13 mouse cellular contexts compared by ENCODE assay signal in genomic region chrX:168663982-168664689, GRCm38 (mm10). TPM values are rescaled to one million over a fixed set of nuclear protein-coding genes. Genes with fewer than 3 reads are reported as not detected.
A peak's percentile ranks its signal among the peaks of the same experiment; 100 is the strongest.
DNase-seq lines count a peak whose midpoint lies in the region; ATAC-seq and TF ChIP-seq lines count a peak whose summit lies in the region.
"Had no signal": no experiment of that assay in that cellular context is flagged by ENCODE, and none has a peak within 500 bp of the region (broad histone marks: within the 10 kb centered on the region; RNA-seq: fewer than 3 reads in every experiment).

No protein-coding gene starts in this region.

- H3K9me3 ChIP-seq in forebrain, postnatal 0 days (ENCODE audit: low read length), result no peaks in the 10 kb centered on the region
- no peaks in the 10 kb centered on the region for H3K9me3 ChIP-seq in forebrain, embryonic 12.5 days
- no peaks in the 10 kb centered on the region for H3K9me3 ChIP-seq in heart, embryonic 13.5 days
- H3K9me3 ChIP-seq in lung, embryonic 15.5 days, result no peaks in the 10 kb centered on the region
- H3K9me3 ChIP-seq in midbrain, embryonic 10.5 days (replicated peaks), result no peaks in the 10 kb centered on the region
- H3K9me3 ChIP-seq: limb, embryonic 12.5 days; neural tube, embryonic 13.5 days had no signal

- no peak overlapping the region for H3K27ac ChIP-seq in forebrain, postnatal 0 days (ENCODE audit: low read depth, low read length)
- H3K27ac ChIP-seq in forebrain, embryonic 12.5 days, result no peak overlapping the region
- peak overlapping the region; percentile 68 for H3K27ac ChIP-seq in heart, embryonic 13.5 days (replicated peaks)
- H3K27ac ChIP-seq in lung, embryonic 15.5 days, result peak overlapping the region; percentile 53
- no peak overlapping the region for H3K27ac ChIP-seq in midbrain, embryonic 10.5 days (replicated peaks)
- H3K27ac ChIP-seq: limb, embryonic 12.5 days; neural tube, embryonic 13.5 days had no signal

- peak; percentile 14; the same call in 1 of the 2 replicates for ATAC-seq in forebrain, postnatal 0 days
- no peak for ATAC-seq in forebrain, embryonic 12.5 days (ENCODE audit: low FRiP score)
- no peak for ATAC-seq in heart, embryonic 13.5 days (ENCODE audit: extremely low read depth, insufficient number of reproducible peaks, low FRiP score, low TSS enrichment)
- peak; percentile 95 for ATAC-seq in lung, embryonic 15.5 days (ENCODE audit: borderline replicate concordance, extremely low read depth, low FRiP score, low TSS enrichment)
- ATAC-seq: inflammation-experienced regulatory T-cells, adult 6 months had no signal

- H3K27me3 ChIP-seq in forebrain, postnatal 0 days (ENCODE audit: insufficient read depth, low read length), result no peaks in the 10 kb centered on the region
- 0 out of 2 replicates have a peak, but pooled peaks cover 4% of the 10 kb centered on the region for H3K27me3 ChIP-seq in forebrain, embryonic 12.5 days
- no peaks in the 10 kb centered on the region for H3K27me3 ChIP-seq in heart, embryonic 13.5 days (replicated peaks)
- H3K27me3 ChIP-seq in lung, embryonic 15.5 days, result peaks cover 2% of the 10 kb centered on the region; the same call in 1 of the 2 replicates
- peaks cover 56% of the 10 kb centered on the region for H3K27me3 ChIP-seq in midbrain, embryonic 10.5 days (ENCODE audit: low read depth, poor library complexity, severe bottlenecking)

- no peak overlapping the region for H3K9ac ChIP-seq in forebrain, postnatal 0 days
- no peak overlapping the region for H3K9ac ChIP-seq in forebrain, embryonic 12.5 days
- no peak overlapping the region for H3K9ac ChIP-seq in heart, embryonic 13.5 days
- H3K9ac ChIP-seq in lung, embryonic 15.5 days, result no peak overlapping the region
- H3K9ac ChIP-seq: limb, embryonic 12.5 days; neural tube, embryonic 13.5 days had no signal

- DNase-seq in forebrain, postnatal 0 days, result no peak
- peak; percentile 48 for DNase-seq in ES-CJ7 (ENCODE audit: low read depth, low spot score)
- no peak for DNase-seq in thymus, postnatal 36 days
- no peak for DNase-seq in midbrain, embryonic 10.5 days (ENCODE audit: low spot score)
- DNase-seq in thymus, postnatal 0 days (ENCODE audit: low spot score), result no peak
- DNase-seq: thymus, adult 2 months had no signal

- whole genome bisulfite sequencing in forebrain, postnatal 0 days, result 63% methylated on average over 12 of the region's 12 CpGs
- WGBS in forebrain, embryonic 12.5 days, result 82% methylated on average over 12 of the region's 12 CpGs
- 50% methylated on average over 12 of the region's 12 CpGs for WGBS in heart, embryonic 13.5 days
- 46% methylated on average over 12 of the region's 12 CpGs for WGBS in lung, embryonic 15.5 days
- WGBS in midbrain, embryonic 10.5 days, result 75% methylated on average over 12 of the region's 12 CpGs

- H3K4me1 ChIP-seq in forebrain, postnatal 0 days (ENCODE audit: insufficient read depth), result no peaks in the 10 kb centered on the region
- H3K4me1 ChIP-seq in forebrain, embryonic 12.5 days, result no peaks in the 10 kb centered on the region
- H3K4me1 ChIP-seq in heart, embryonic 13.5 days, result no peaks in the 10 kb centered on the region
- no peaks in the 10 kb centered on the region for H3K4me1 ChIP-seq in lung, embryonic 15.5 days
- no peaks in the 10 kb centered on the region for H3K4me1 ChIP-seq in midbrain, embryonic 10.5 days
- H3K4me1 ChIP-seq: limb, embryonic 12.5 days; neural tube, embryonic 13.5 days had no signal

- peaks cover 7% of the 10 kb centered on the region; the same call in 1 of the 2 replicates for H3K36me3 ChIP-seq in forebrain, postnatal 0 days (ENCODE audit: insufficient read depth)
- H3K36me3 ChIP-seq in forebrain, embryonic 12.5 days (replicated peaks), result 0 out of 2 replicates have a peak, but pooled peaks cover 4% of the 10 kb centered on the region
- H3K36me3 ChIP-seq in heart, embryonic 13.5 days, result peaks cover 28% of the 10 kb centered on the region
- H3K36me3 ChIP-seq in lung, embryonic 15.5 days, result peaks cover 9% of the 10 kb centered on the region
- peaks cover 44% of the 10 kb centered on the region for H3K36me3 ChIP-seq in midbrain, embryonic 10.5 days
- H3K36me3 ChIP-seq: neural tube, embryonic 13.5 days had no signal

- H3K4me2 ChIP-seq in forebrain, postnatal 0 days (ENCODE audit: low read depth), result no peak overlapping the region
- H3K4me2 ChIP-seq in forebrain, embryonic 12.5 days, result no peak overlapping the region
- peak overlapping the region; percentile 16; the same call in 1 of the 2 replicates for H3K4me2 ChIP-seq in heart, embryonic 13.5 days
- no peak overlapping the region for H3K4me2 ChIP-seq in lung, embryonic 15.5 days
- H3K4me2 ChIP-seq: limb, embryonic 12.5 days; midbrain, embryonic 11.5 days; neural tube, embryonic 13.5 days had no signal

- no peak overlapping the region for H3K4me3 ChIP-seq in forebrain, postnatal 0 days (ENCODE audit: low read depth, low read length)
- H3K4me3 ChIP-seq in forebrain, embryonic 12.5 days (replicated peaks), result no peak overlapping the region
- H3K4me3 ChIP-seq in heart, embryonic 13.5 days, result no peak overlapping the region
- no peak overlapping the region for H3K4me3 ChIP-seq in lung, embryonic 15.5 days
- no peak overlapping the region for H3K4me3 ChIP-seq in midbrain, embryonic 10.5 days
- H3K4me3 ChIP-seq: limb, embryonic 12.5 days; neural tube, embryonic 13.5 days had no signal

- TF ChIP-seq CTCF in forebrain, postnatal 0 days (IDR thresholded peaks at IDR 0.05; ENCODE audit: low read depth), result peak; percentile 16; the same call in 1 of the 2 replicates

RNA-seq across cellular contexts. Expression of gene Msl3, which starts 9.6 kb away (rescaled TPM):
- 24.0 and 27.3 TPM in 2 replicates for total RNA-seq in forebrain, postnatal 0 days (2014; rRNA removed)
- 14.0 and 14.2 TPM in 2 replicates for polyA plus RNA-seq in forebrain, postnatal 0 days (2015; fragmentation: Nextera tagmentation; extraction: Ambion mirVana)
- polyA plus RNA-seq in forebrain, embryonic 12.5 days (2016; fragmentation: Nextera tagmentation; extraction: Ambion mirVana), result 31.7 and 32.9 TPM in 2 replicates
- polyA plus RNA-seq in heart, embryonic 13.5 days (2015; fragmentation: Nextera tagmentation; extraction: Ambion mirVana), result 32.6 and 39.0 TPM in 2 replicates
- polyA plus RNA-seq in lung, embryonic 15.5 days (2015; fragmentation: Nextera tagmentation; extraction: Ambion mirVana), result 43.3 and 43.8 TPM in 2 replicates
- 28.6 and 28.8 TPM in 2 replicates for polyA plus RNA-seq in midbrain, embryonic 10.5 days (2016; fragmentation: Nextera tagmentation; extraction: Ambion mirVana)
- polyA plus RNA-seq in thymus, postnatal 0 days (2015; fragmentation: Nextera tagmentation; extraction: Ambion mirVana), result 41.7 and 42.1 TPM in 2 replicates

Comparison
In these comparisons a context has a peak if more than half of its experiments do, and no peak if none do; other contexts are left out.
1. ATAC-seq: peak in forebrain, postnatal 0 days (single experiment) and lung, embryonic 15.5 days (single experiment); none in forebrain, embryonic 12.5 days (single experiment) and heart, embryonic 13.5 days (single experiment).
2. H3K27ac ChIP-seq: peak in heart, embryonic 13.5 days (single experiment) and lung, embryonic 15.5 days (single experiment); none in forebrain, postnatal 0 days (single experiment), forebrain, embryonic 12.5 days (single experiment) and midbrain, embryonic 10.5 days (single experiment).